Mouse (Mus musculus) CH12.LX (cell line): ENCODE measurements at regions not wholly inside any gene's neighbourhood (a gene's known extent, or its start where the extent isn't known, plus 50 kb on each side); places are given as distances from the start of the nearest gene placed in this dataset.

Experiments used
- BHLHE40 ChIP-seq: IDR thresholded peaks from 2 replicates; pipeline ENCODE4 v1.6.1; 2011; ENCODE audit warnings: mild to moderate bottlenecking, low read depth, low read length, improper control_type of control experiment
- CTCF ChIP-seq, 2 experiments: IDR thresholded peaks in 1 of 2; conservative IDR thresholded peaks in 1 of 2; 2 replicates each; pipeline ENCODE4 v1.5.1; 2011 to 2012; ENCODE audit warnings: low read depth in 2 of 2, low read length in 2 of 2, improper control_type of control experiment in 1 of 2, inconsistent platforms in 1 of 2, mild to moderate bottlenecking in 1 of 2, moderate library complexity in 1 of 2
- EP300 ChIP-seq: IDR thresholded peaks from 2 replicates; pipeline ENCODE4 v1.6.1; 2011; ENCODE audit warnings: low read length, improper control_type of control experiment
- GABPA ChIP-seq: IDR thresholded peaks from 2 replicates; pipeline ENCODE4 v1.6.1; 2012; ENCODE audit warnings: low read depth, low read length, improper control_type of control experiment, inconsistent platforms; ENCODE audit not compliant: insufficient replicate concordance
- MAZ ChIP-seq: IDR thresholded peaks from 2 replicates; pipeline ENCODE4 v1.6.1; 2012; ENCODE audit warnings: low read depth, mild to moderate bottlenecking, inconsistent platforms, low read length, improper control_type of control experiment, moderate library complexity
- MYC ChIP-seq: IDR thresholded peaks from 2 replicates; pipeline ENCODE4 v1.6.1; 2011; ENCODE audit warnings: low read depth, mild to moderate bottlenecking, improper control_type of control experiment, low read length
- NELFE ChIP-seq: IDR thresholded peaks from 2 replicates; pipeline ENCODE4 v1.6.1; 2011; ENCODE audit warnings: low read depth, low read length, improper control_type of control experiment
- POLR2A ChIP-seq: IDR thresholded peaks from 2 replicates; pipeline ENCODE4 v1.6.1; 2011; ENCODE audit warnings: low read depth, mild to moderate bottlenecking, improper control_type of control experiment, low read length
- POLR2AphosphoS2 ChIP-seq: IDR thresholded peaks from 2 replicates; pipeline ENCODE4 v1.6.1; 2011; ENCODE audit warnings: low read depth, low read length, improper control_type of control experiment
- TBP ChIP-seq: conservative IDR thresholded peaks from 2 replicates; pipeline ENCODE4 v1.6.1; 2011; ENCODE audit warnings: low read depth, low read length, improper control_type of control experiment
- TCF12 ChIP-seq: IDR thresholded peaks from 2 replicates; pipeline ENCODE4 v1.6.1; 2014; ENCODE audit warnings: low read depth, mild to moderate bottlenecking, inconsistent platforms, low read length, improper control_type of control experiment
- ZNF384 ChIP-seq: IDR thresholded peaks from 2 replicates; pipeline ENCODE4 v1.6.1; 2012; ENCODE audit warnings: low read depth, low read length, improper control_type of control experiment, inconsistent platforms

DNA sequence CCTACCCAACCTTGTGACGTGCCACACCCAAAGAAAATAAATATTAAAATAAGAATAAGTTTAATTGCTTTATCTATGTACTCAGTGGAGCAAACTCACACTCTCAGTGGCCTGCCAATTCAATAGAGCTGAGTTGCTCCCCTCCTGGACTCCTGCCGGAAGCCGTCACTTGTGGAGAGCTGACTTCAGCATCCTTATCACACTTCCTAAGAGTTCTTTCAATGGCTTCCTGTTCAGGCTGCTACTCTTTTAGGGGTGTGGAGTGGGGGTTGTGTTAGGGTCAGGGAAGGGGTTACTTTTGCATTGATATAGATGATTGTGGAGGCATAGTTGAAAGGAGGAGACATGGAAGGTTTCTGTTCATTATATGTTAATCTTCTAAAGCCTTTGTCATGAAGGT lies 147.7 kb downstream of the Dusp6 start:
- TF ChIP-seq BHLHE40 (no peak), TCF12 (no peak), CTCF (conservative IDR thresholded peaks at IDR 0.05 in 1 of 2, IDR thresholded peaks at IDR 0.05 in 1 of 2; ENCODE audit: low read depth in 2 of 2, low read length in 2 of 2) (no peak), EP300 (no peak), ZNF384 (no peak), POLR2A (no peak), GABPA (no peak), MAZ (no peak), TBP (no peak), MYC (no peak), NELFE (no peak), POLR2AphosphoS2 (no peak)
